Comparison of ENCODE assay signal across 24 mouse cellular contexts in the genomic region with DNA sequence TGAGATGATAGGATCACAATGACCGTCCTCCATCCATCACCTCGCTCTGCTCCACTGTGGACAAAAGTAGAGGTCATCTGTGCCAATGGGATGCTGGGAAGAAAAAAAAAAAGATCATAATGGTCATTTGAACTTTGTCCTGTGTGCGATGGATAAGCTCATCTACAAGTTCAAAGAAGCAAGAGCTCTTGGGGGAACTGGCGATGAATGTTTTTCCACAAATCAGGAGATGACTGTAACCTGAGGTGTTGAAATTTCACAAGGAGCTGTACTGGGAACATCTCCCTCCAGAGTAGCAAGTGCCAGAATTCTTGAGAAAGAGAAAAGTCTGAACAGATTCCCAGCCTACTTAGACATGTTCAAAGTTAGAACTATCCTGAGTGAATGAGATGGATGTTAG.
DNase-seq lines count a peak whose midpoint lies in the region; ATAC-seq lines count a peak whose summit lies in the region.
"Had no signal": no experiment of that assay in that cellular context is flagged by ENCODE, and none has a peak within 500 bp of the region (broad histone marks: within the 10 kb centered on the region; RNA-seq: fewer than 3 reads in every experiment).

No protein-coding gene starts in this region.

- WGBS in heart, embryonic 12.5 days: 80% methylated on average over 4 of the region's 4 CpGs
- WGBS in kidney, embryonic 14.5 days: 86% methylated on average over 4 of the region's 4 CpGs

- H3K36me3 ChIP-seq in heart, embryonic 12.5 days: no peaks in the 10 kb centered on the region
- H3K36me3 ChIP-seq in kidney, embryonic 14.5 days (ENCODE audit: control insufficient read depth, insufficient read depth, low read length): no peaks in the 10 kb centered on the region
- H3K36me3 ChIP-seq: embryonic facial prominence, embryonic 13.5 days; embryonic facial prominence, embryonic 15.5 days; forebrain, embryonic 10.5 days; forebrain, embryonic 12.5 days had no signal

- ATAC-seq in heart, embryonic 12.5 days (ENCODE audit: insufficient number of reproducible peaks, low FRiP score): no peak
- no peak for ATAC-seq in kidney, embryonic 14.5 days (ENCODE audit: low FRiP score, low TSS enrichment)
- ATAC-seq: forebrain, embryonic 14.5 days; forebrain, embryonic 16.5 days had no signal

- no peaks in the 10 kb centered on the region for H3K27me3 ChIP-seq in heart, embryonic 12.5 days (replicated peaks)
- no peaks in the 10 kb centered on the region for H3K27me3 ChIP-seq in kidney, embryonic 14.5 days (ENCODE audit: control insufficient read depth, insufficient read depth, low read length)
- H3K27me3 ChIP-seq: embryonic facial prominence, embryonic 13.5 days; embryonic facial prominence, embryonic 15.5 days; forebrain, embryonic 12.5 days had no signal

- peaks cover 4% of the 10 kb centered on the region; the same call in 1 of the 2 replicates for H3K9me3 ChIP-seq in heart, embryonic 12.5 days (replicated peaks)
- H3K9me3 ChIP-seq in kidney, embryonic 14.5 days (ENCODE audit: control insufficient read depth, low read length): no peaks in the 10 kb centered on the region
- H3K9me3 ChIP-seq: embryonic facial prominence, embryonic 15.5 days; forebrain, embryonic 10.5 days; forebrain, embryonic 12.5 days had no signal

- peak; percentile 83 for DNase-seq in heart, adult 11 months
- DNase-seq in fat pad, adult 2 months (ENCODE audit: extremely low read depth, low read depth, low spot score): peak; percentile 25
- peak; percentile 33 for DNase-seq in fibroblast of lung, adult 2 months (ENCODE audit: low read depth)
- DNase-seq in telencephalon, adult 2 months (ENCODE audit: low read depth, low spot score): peak; percentile 2
- DNase-seq in right cerebral cortex, postnatal 25 days: no peak
- DNase-seq: adrenal gland, adult 2 months; adrenal gland, postnatal 10 days; adrenal gland, postnatal 25 days; cerebellum, adult 11 months; cerebellum, adult 18-20 months; cerebellum, adult 8-10 months; cerebellum, adult 9-11 months; cerebellum, postnatal 14 days; cerebellum, postnatal 36 days; embryo, embryonic 11 days had no signal

- no peaks in the 10 kb centered on the region for H3K4me1 ChIP-seq in heart, embryonic 12.5 days (replicated peaks)
- H3K4me1 ChIP-seq in kidney, embryonic 14.5 days (ENCODE audit: control insufficient read depth, insufficient read depth, low read length): no peaks in the 10 kb centered on the region
- H3K4me1 ChIP-seq: embryonic facial prominence, embryonic 13.5 days; embryonic facial prominence, embryonic 15.5 days; forebrain, embryonic 10.5 days; forebrain, embryonic 12.5 days had no signal

- H3K9ac ChIP-seq in heart, embryonic 12.5 days: no peak overlapping the region
- no peak overlapping the region for H3K9ac ChIP-seq in kidney, embryonic 14.5 days (ENCODE audit: low read depth, low read length)
- H3K9ac ChIP-seq: embryonic facial prominence, embryonic 13.5 days; embryonic facial prominence, embryonic 15.5 days; forebrain, embryonic 12.5 days had no signal

- H3K27ac ChIP-seq in heart, embryonic 12.5 days (ENCODE audit: poor library complexity, severe bottlenecking): no peak overlapping the region
- no peak overlapping the region for H3K27ac ChIP-seq in kidney, embryonic 14.5 days (ENCODE audit: low read depth, low read length)
- H3K27ac ChIP-seq: embryonic facial prominence, embryonic 13.5 days; embryonic facial prominence, embryonic 15.5 days; forebrain, embryonic 10.5 days; forebrain, embryonic 12.5 days had no signal

- H3K4me3 ChIP-seq in heart, embryonic 12.5 days: no peak overlapping the region
- H3K4me3 ChIP-seq in kidney, embryonic 14.5 days (ENCODE audit: low read length): no peak overlapping the region
- H3K4me3 ChIP-seq: embryonic facial prominence, embryonic 13.5 days; embryonic facial prominence, embryonic 15.5 days; erythroblast, embryonic 14.5 days; forebrain, embryonic 10.5 days; forebrain, embryonic 12.5 days had no signal

- H3K4me2 ChIP-seq in heart, embryonic 12.5 days: no peak overlapping the region
- no peak overlapping the region for H3K4me2 ChIP-seq in kidney, embryonic 14.5 days (replicated peaks; ENCODE audit: low read depth, low read length)
- H3K4me2 ChIP-seq: embryonic facial prominence, embryonic 13.5 days; embryonic facial prominence, embryonic 15.5 days; forebrain, embryonic 12.5 days had no signal
